Mouse (Mus musculus) G1E (cell line): ENCODE measurements around the gene Rnps1. TPM values are rescaled to one million over a fixed set of nuclear protein-coding genes. Genes with fewer than 3 reads are reported as not detected.

Experiments used
- ATAC-seq: 2 replicates; pipeline ENCODE4 v1.8.0; 2016; ENCODE audit warnings: mild to moderate bottlenecking; ENCODE audit not compliant: insufficient number of reproducible peaks, poor library complexity, low FRiP score, severe bottlenecking; ENCODE audit errors: extremely low read depth
- DNase-seq: peaks from one replicate; pipeline ENCODE4 v3.0.0; 2012; ENCODE audit warnings: low spot score
- H3K27me3 ChIP-seq: 2 replicates; pipeline ENCODE4 v1.6.1; 2012; ENCODE audit warnings: mild to moderate bottlenecking, low read length, inconsistent platforms; ENCODE audit not compliant: insufficient read depth
- H3K36me3 ChIP-seq: replicated peaks from 2 replicates; pipeline ENCODE3; 2012; ENCODE audit warnings: mild to moderate bottlenecking, inconsistent platforms
- H3K4me1 ChIP-seq: 2 replicates; pipeline ENCODE4 v1.6.1; 2012; ENCODE audit warnings: low read depth, low read length, inconsistent platforms, mixed read lengths; ENCODE audit not compliant: insufficient read depth
- H3K4me3 ChIP-seq: 2 replicates; pipeline ENCODE4 v1.5.1; 2012; ENCODE audit warnings: low read depth, mild to moderate bottlenecking, inconsistent platforms, low read length, moderate library complexity, mixed read lengths
- H3K9me3 ChIP-seq: replicated peaks from 2 replicates; pipeline ENCODE4 v1.6.1; 2012; ENCODE audit warnings: inconsistent platforms
- CTCF ChIP-seq: IDR thresholded peaks from 2 replicates; pipeline ENCODE4 v1.5.1; 2012; ENCODE audit warnings: low read depth, low read length, inconsistent platforms, mixed read lengths
- GATA1 ChIP-seq: IDR thresholded peaks from 2 replicates; pipeline ENCODE4 v1.6.1; 2012; ENCODE audit warnings: borderline replicate concordance, low read length, inconsistent platforms, mixed read lengths
- GATA2 ChIP-seq: IDR thresholded peaks from 2 replicates; pipeline ENCODE4 v1.6.1; 2012; ENCODE audit warnings: low read depth, low read length, inconsistent platforms, borderline replicate concordance
- POLR2AphosphoS5 ChIP-seq: IDR thresholded peaks from 2 replicates; pipeline ENCODE4 v1.6.1; 2012; ENCODE audit warnings: low read depth, low read length, inconsistent platforms; ENCODE audit not compliant: insufficient replicate concordance
- TAL1 ChIP-seq: conservative IDR thresholded peaks from 2 replicates; pipeline ENCODE4 v1.6.1; 2012; ENCODE audit warnings: low read depth, low read length, inconsistent platforms, mixed read lengths
- polyA plus RNA-seq: library from polyadenylated mRNA; stranded (reverse); fragments of >175 nt; gene quantifications from 2 replicates; pipeline ENCODE4 v1.2.3, GENCODE M21; 2012
- total RNA-seq, 2 experiments: library from RNA; stranded (forward) in 1 of 2; stranded (reverse) in 1 of 2; fragments of 200-1000 nt in 1 of 2; fragments of >200 nt in 1 of 2; fragmentation: Nextera tagmentation in 1 of 2; gene quantifications; 2 replicates each; pipeline ENCODE4 v1.2.3; 2014 to 2017

The Rnps1 gene
- total and polyA plus RNA-seq, 3 experiments = 121 to 428 (median 152) TPM

GRCm38 (mm10) chr17:24388711-24389110 lies 25.7 kb upstream of the Rnps1 start:
- H3K9me3 ChIP-seq = no peaks in the 10 kb centered on the region; the same call in 1 of the 2 replicates
- no peak overlapping the region for H3K4me3 ChIP-seq
- no peaks in the 10 kb centered on the region for H3K4me1 ChIP-seq
- ATAC-seq = no peak
- TF ChIP-seq GATA2 = no peak
- no peak for TF ChIP-seq GATA1
- no peak for TF ChIP-seq CTCF
- TF ChIP-seq TAL1 = no peak
- TF ChIP-seq POLR2AphosphoS5 = no peak
- no peak for DNase-seq
- no peaks in the 10 kb centered on the region for H3K27me3 ChIP-seq
- H3K36me3 ChIP-seq = peaks cover 95% of the 10 kb centered on the region

DNA sequence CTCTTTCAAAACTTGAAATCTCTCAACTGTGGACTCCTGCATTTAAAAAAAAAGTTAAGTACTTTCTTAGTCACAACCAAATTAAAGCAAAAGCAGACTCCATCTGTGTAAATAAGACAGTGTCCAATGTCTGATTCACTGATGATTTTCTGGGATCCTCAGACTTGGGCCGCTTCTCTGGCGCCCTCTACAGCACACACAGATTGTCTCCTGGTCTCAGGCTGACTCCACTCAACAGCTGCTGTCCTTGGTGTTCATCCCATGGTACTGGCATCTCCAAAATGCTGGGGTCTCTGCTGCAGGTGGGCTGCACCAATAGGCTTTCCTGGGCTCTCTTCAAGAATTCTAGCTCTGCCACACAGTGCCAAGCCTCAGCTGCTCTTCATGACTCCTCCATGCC lies 24.5 kb upstream of the Rnps1 start:
- Histone ChIP-seq H3K36me3 (peaks cover 91% of the 10 kb centered on the region), H3K27me3 (no peaks in the 10 kb centered on the region), H3K9me3 (no peaks in the 10 kb centered on the region; the same call in 1 of the 2 replicates), H3K4me1 (no peaks in the 10 kb centered on the region), H3K4me3 (no peak overlapping the region)
- TF ChIP-seq POLR2AphosphoS5 (no peak), TAL1 (no peak), GATA2 (no peak), GATA1 (no peak), CTCF (no peak)
- no peak for DNase-seq
- no peak for ATAC-seq

GRCm38 (mm10) chr17:24391149-24391548 lies 23.2 kb upstream of the Rnps1 start:
- ATAC-seq = no peak
- Histone ChIP-seq H3K4me1 (no peaks in the 10 kb centered on the region), H3K9me3 (no peaks in the 10 kb centered on the region; the same call in 1 of the 2 replicates), H3K4me3 (no peak overlapping the region), H3K36me3 (peaks cover 88% of the 10 kb centered on the region), H3K27me3 (no peaks in the 10 kb centered on the region)
- no peak for TF ChIP-seq GATA1
- no peak for DNase-seq

GRCm38 (mm10) chr17:24393527-24393926 lies 20.8 kb upstream of the Rnps1 start:
- H3K9me3 ChIP-seq = no peaks in the 10 kb centered on the region
- peaks cover 5% of the 10 kb centered on the region; the same call in 1 of the 2 replicates for H3K4me1 ChIP-seq
- no peak for ATAC-seq
- DNase-seq = no peak
- no peaks in the 10 kb centered on the region for H3K27me3 ChIP-seq
- peaks cover 90% of the 10 kb centered on the region for H3K36me3 ChIP-seq
- TF ChIP-seq CTCF (no peak), GATA2 (no peak), TAL1 (no peak), POLR2AphosphoS5 (no peak), GATA1 (no peak)
- H3K4me3 ChIP-seq = no peak overlapping the region

GRCm38 (mm10) chr17:24394456-24394855 lies 19.9 kb upstream of the Rnps1 start:
- Histone ChIP-seq H3K36me3 (peaks cover 90% of the 10 kb centered on the region), H3K9me3 (no peaks in the 10 kb centered on the region), H3K4me1 (peaks cover 5% of the 10 kb centered on the region; the same call in 1 of the 2 replicates), H3K4me3 (no peak overlapping the region), H3K27me3 (no peaks in the 10 kb centered on the region)
- no peak for ATAC-seq
- DNase-seq = no peak
- TF ChIP-seq CTCF = no peak
- no peak for TF ChIP-seq POLR2AphosphoS5
- no peak for TF ChIP-seq GATA1
- no peak for TF ChIP-seq GATA2
- TF ChIP-seq TAL1 = no peak

DNA sequence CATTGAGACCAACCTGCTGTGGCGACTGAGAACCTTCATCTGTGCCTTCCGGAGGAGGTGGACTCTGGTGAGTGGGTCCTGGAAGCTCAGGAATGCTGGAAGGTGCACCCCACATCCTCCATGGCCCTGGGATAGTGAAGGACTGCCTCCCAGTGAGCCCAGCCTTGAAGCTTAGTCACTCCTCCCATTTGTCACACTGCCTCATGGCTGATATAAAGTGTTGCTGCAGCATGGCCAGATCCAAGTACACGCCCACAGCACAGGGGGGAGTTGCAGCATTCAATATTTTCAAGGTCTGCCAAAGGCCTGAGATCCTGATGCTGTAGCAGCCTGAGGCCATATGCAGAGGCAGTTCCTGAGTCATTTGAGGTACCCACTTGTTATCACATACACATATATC lies 12.0 kb upstream of the Rnps1 start:
- no peak for ATAC-seq
- DNase-seq = no peak
- TF ChIP-seq GATA1 (no peak), TAL1 (no peak), CTCF (no peak), POLR2AphosphoS5 (no peak), GATA2 (no peak)
- H3K4me3 ChIP-seq = no peak overlapping the region
- H3K27me3 ChIP-seq = no peaks in the 10 kb centered on the region
- no peaks in the 10 kb centered on the region for H3K9me3 ChIP-seq
- H3K4me1 ChIP-seq = 0 out of 2 replicates have a peak, but pooled peaks cover under 1% of the 10 kb centered on the region
- peaks cover 90% of the 10 kb centered on the region for H3K36me3 ChIP-seq
